Mouse (Mus musculus): ENCODE data around the gene Acoxl.

Acoxl gene

GRCm38 (mm10) chr2:128114621-128115020 lies 275.9 kb downstream of the Acoxl start:
- no peak for DNase-seq (ENCODE audit: low read depth, low spot score)

DNA sequence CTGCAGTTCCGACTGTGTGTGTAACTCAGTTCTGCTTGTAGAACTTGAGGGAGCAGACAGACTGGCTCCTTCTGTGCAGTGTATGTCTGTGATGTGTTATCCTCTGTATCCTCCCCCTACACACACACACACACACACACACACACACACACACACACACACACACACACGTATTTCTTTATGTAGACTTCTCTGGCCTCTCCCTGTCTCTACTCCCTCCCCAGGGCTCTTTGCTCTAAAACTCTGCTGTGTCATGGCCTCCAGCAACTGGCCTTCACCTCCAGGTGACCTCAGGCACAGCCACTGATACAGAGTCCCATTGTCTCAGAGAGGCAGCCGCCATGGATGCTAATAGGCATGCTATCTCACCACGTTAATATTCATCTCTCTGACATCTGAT lies 276.9 kb downstream of the Acoxl start:
- no peak for DNase-seq (ENCODE audit: low read depth, low spot score)

DNA sequence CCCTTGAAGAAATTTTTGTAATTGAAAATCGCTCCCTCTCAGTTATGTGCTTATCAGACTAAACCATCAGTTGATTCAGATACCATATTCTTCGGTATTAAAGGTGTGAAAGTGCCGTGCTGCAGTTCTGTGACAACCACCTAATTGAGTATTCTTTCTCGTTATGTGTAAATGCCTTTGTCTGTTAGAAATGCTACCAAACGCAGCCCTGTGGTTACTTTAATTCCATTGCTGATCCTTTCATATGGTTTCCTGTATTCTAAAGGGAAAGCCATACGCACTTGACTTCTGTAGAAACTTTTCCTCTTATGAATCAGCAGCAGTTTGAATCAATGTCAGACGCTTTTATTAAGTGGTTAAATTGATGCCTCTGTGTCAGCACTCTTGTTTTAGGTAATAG lies 278.9 kb downstream of the Acoxl start:
- DNase-seq (ENCODE audit: low read depth, low spot score): no peak

DNA sequence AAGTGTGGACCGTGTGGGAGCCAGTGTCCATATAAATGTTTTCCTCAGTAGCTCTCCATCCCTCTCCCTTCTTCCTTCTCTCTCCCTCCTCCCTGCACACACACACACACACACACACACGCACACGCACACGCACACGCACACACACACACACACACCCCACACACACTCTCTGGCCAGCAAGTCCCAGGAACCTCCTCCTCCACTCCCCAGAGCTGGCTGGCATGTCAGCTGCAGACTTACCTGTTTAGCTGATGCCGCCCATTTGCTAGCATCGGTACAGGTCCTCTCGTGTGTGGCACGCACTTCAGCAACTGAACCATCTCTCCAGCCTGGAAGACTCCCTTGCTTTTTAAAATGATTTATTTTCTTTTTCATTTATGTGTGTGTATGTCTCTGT lies 280.3 kb downstream of the Acoxl start:
- no peak for DNase-seq (ENCODE audit: low read depth, low spot score)

DNA sequence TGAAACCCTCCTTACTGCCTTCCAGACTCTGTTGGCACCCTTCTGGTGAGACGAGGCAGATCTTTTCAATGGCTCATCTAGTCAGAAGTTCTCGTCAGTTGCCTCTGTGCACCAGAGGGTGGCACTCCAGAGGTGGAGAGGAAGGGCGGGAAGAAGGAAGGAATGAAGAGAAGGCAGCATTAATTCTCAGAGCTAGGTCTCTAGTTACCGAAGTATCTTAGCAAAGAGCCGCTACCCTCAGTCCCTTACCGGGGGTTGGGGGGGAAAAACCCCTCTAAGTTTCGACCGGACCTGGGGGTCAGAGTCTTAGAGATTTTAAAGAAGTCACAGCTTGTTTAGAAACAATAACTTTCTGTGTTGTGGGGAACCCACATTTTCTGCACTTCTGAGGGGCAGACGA lies 283.8 kb downstream of the Acoxl start:
- DNase-seq (ENCODE audit: low read depth, low spot score): no peak

GRCm38 (mm10) chr2:128122891-128123771 lies 284.5 kb downstream of the Acoxl start:
- DNase-seq (ENCODE audit: low read depth, low spot score): no peak

DNA sequence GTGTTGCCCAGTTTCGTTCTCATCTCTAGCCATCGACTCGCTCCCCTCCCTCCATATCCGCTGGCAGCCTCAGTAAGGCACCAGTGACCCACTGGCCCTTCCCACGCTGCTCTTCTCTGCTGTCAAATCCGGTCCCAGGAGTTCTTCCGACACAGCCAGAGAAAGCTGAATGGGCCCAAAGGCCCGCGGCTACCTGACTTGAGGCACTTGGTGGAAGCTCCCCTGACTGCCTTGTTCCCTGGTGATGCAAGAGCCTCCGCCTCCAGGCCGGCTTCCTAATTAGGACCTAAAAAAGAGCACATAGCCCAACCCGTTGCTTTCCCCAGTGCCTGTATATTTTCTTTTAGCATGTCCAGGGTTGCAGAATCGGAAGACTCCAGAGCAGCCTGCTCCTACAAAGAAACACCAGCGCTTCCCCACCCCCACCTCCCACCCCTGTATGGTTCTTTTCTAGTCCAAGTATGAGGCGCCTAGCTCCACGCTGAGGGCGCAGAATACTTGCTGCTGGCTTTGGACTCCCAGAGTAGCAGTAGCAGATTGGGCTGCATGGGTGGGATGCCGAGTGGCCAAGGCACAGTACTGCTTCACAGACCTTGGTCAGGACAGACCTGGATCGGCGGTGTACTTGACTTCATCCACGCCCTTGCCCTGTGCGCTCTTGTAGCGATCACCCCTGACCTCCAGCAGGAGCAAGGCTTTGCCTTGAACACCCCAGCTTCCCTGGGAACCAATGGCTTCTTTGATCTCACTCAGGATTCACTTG lies 285.4 kb downstream of the Acoxl start:
- DNase-seq (ENCODE audit: low read depth, low spot score): no peak

GRCm38 (mm10) chr2:128124693-128125092 lies 286.0 kb downstream of the Acoxl start:
- DNase-seq (ENCODE audit: low read depth, low spot score): no peak

DNA sequence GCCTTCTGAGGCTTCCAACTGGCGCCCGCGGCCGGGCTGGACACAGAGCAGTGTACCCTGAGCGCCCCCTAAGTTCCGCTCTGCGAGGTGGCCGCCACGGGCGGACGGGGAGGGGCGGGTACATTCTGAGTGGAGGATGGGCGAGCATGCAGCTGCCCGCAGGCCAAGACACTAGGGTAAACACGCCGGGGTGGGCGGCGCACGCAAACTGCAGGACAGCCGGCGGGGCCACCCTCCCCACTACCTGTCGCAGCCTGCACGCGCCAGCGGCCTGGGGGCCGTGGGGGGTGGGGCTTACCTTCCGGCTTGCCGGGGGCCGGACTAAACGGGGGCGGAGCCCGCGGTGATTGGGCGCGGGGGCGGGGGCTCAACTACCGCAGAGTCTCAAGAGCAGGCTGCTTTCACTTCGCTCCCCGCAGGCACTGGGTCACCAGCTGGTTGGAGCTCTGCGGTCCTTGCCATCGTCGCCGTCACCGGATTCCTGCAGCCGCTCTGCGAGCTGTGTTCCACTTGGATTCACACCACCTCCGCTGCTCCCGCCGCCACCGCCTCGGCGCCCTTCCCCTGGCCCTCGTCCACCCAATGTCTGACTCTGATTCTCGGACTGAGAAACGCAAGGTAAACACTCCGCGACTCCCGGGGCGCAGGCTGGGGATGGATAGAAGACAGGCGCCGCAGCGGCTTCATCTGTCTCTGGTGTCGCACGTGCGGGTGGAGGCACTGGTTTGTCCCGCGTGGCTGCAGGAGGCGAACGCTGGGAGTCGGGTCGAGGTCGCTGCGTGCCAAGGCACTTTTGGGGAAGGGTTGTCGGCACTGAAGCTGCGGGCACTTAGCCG lies 287.2 kb downstream of the Acoxl start, which contains the start of gene Bcl2l11:
Gene Bcl2l11, plus strand, starts transcription at position 404 of the 836 bp plus-strand sequence.
- DNase-seq (ENCODE audit: low read depth, low spot score): no peak

DNA sequence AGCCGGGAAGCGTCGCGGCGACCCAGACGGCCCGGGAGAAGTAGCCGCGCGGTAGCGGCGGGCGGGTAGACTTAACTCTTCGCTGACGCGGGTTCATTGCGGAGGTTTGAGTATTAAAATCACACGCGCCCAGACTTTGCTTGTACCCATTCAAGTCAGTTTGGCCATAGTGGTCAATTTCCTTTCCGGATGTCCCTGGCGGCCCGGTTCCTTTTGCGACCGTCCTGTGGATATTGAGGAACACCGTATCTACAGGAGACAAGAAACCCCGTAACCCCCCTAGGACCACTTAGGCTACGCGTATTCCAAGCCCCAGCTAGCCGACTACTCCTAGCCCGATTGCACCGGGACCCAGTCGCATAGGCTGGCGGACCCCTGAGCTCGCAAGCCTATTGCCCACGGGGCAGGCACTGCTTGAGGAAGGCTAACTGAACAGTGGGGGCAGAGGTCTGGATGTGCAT lies 287.9 kb downstream of the Acoxl start:
- no peak for DNase-seq (ENCODE audit: low read depth, low spot score)

DNA sequence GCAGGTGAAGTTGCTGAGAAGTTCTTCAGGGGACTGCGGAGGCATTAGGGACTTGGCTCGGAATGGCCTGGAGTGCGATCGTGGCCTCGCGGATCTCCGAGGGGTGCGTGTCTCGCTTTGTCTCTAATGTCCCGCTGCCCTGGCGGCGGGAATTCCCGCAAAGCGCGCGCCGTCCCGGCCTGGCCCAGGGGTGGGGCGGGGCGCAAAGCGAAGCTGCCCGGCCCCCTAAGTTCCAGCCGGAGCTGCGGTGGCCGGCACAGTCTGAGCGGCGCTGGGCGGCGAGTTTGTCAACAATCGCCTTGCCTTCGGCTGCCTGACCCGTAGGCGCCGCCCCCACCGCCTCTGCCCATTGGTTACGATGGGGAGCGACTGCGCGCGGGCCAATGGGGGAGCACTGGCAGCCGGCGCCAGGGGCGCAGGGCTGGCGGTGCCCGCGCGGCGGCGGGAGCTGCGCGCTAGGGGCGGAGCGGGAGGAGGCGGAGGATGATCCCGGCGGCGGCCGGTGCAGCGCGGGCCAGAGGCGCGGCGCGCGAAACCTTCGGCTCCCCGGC lies 288.5 kb downstream of the Acoxl start:
- DNase-seq (ENCODE audit: low read depth, low spot score): no peak

DNA sequence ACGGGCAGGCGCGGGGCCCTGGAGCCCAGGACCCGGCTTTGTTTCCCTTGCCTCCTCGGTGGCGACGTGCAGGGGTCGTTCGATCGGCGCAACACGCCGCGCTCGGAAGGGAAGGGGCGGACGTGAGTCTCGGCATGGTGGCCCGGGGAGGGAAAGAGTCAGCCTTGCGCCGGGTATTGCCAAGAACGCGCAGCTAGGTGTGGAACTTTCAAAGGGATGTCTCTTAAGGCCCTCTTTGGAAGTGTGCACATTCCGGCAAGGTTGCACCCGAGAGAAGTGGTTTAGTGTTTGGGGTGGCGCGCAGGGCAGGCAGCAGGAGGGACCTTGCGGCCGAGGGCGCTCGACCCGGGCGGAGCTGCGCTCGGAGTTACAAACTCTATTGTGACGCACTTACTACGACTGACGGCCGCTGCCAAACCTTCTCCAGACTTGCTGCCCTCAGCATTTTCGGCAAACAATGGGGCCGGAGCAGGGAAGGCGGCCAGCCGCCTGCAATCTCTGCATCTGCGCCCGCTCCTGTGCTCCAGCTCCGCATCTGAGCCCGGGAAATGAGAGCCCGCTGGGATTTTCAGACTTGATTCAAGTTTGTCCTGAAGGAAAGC lies 289.1 kb downstream of the Acoxl start:
- DNase-seq (ENCODE audit: low read depth, low spot score): no peak

DNA sequence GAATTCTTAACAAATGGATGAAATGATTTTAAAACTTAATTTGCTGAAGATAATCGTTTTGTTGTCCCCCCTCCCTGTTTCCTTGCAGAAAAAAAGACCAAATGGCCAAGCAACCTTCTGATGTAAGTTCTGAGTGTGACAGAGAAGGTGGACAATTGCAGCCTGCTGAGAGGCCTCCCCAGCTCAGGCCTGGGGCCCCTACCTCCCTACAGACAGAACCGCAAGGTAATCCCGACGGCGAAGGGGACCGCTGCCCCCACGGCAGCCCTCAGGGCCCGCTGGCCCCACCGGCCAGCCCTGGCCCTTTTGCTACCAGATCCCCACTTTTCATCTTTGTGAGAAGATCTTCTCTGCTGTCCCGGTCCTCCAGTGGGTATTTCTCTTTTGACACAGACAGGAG lies 289.9 kb downstream of the Acoxl start:
- no peak for DNase-seq (ENCODE audit: low read depth, low spot score)

DNA sequence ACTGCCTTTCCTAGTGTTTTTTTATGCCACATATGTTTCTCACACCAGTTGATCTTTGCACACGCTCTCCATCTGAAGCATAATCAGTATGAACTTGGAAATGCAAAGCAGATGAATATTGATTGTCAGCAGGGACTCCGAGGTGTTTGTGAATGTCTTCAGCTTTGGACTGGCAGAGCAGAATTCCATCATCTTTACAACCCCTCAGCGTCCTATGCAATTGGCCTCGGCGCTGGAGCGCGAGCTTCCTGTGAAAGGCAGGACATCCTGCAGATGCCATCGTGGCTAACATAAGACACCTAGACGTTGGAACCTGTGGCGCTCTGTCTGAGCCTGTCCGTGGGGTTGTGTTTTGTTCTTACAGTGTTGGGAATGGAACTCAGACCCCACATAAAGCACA lies 292.8 kb downstream of the Acoxl start:
- DNase-seq (ENCODE audit: low read depth, low spot score): no peak

GRCm38 (mm10) chr2:128132635-128133034 lies 294.0 kb downstream of the Acoxl start:
- DNase-seq (ENCODE audit: low read depth, low spot score): no peak

- no peak for DNase-seq (ENCODE audit: low read depth, low spot score)
These were observed 295.2 kb downstream of the Acoxl start for GRCm38 (mm10) chr2:128133865-128134264.

- DNase-seq (ENCODE audit: low read depth, low spot score): no peak
These were observed 295.8 kb downstream of the Acoxl start for GRCm38 (mm10) chr2:128134474-128134873.

- DNase-seq (ENCODE audit: low read depth, low spot score): no peak
These were observed 296.3 kb downstream of the Acoxl start for GRCm38 (mm10) chr2:128134948-128135347.

DNA sequence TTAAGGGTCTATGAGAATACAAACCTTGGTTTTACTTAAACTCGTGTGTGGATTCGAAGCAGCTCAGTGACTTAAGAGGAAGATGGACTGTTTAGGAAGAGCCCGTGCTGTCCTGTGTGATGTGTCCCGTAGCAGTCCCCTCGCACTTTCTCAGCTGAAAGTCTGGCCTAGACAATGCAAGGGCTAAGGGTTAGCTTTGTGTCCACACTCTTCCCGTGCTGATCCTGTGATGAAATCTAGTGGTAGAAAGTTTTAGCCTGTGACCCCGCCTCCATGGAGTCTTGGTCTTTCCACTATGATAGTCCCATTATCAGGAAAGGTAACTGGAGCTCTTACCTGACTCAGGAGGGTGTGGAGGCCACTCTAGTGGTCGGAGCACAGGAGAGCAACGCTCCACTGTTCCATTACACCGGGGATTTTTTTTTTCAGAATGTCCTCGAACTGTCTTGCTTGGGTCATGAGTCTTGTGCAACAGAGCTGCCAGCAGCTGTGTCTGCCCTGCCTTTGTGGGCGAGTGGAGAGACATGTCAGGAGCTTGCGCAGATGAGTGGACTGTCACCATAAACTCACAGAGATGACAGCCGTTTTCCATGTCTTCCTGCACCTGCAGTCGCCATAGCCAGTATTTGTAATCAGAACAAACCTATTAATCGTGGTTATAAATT lies 298.2 kb downstream of the Acoxl start:
- DNase-seq (ENCODE audit: low read depth, low spot score): no peak

- no peak for DNase-seq (ENCODE audit: low read depth, low spot score)
These were observed 299.0 kb downstream of the Acoxl start for GRCm38 (mm10) chr2:128137480-128138276.

Data from WW6 (cell line).